Mouse (Mus musculus) adrenal gland, postnatal 14 days (tissue): ENCODE results near the gene Gm7137. TPM values are rescaled to one million over a fixed set of nuclear protein-coding genes. Genes with fewer than 3 reads are reported as not detected.
"Not testable (repeated sequence)": the region's sequence is repeated elsewhere in the genome, so short reads cannot be mapped to it uniquely, and the experiment has no call there.

Experiments
- DNase-seq: peaks from one replicate; pipeline ENCODE4 v3.0.0; 2021; ENCODE audit warnings: mixed read lengths
- total RNA-seq: library from RNA; stranded (reverse); gene quantifications from 2 replicates; pipeline ENCODE4 v1.2.3, GENCODE M21; 2021

Gene Gm7137
- total RNA-seq, 1 experiment from 2014 or later = not detected

DNA sequence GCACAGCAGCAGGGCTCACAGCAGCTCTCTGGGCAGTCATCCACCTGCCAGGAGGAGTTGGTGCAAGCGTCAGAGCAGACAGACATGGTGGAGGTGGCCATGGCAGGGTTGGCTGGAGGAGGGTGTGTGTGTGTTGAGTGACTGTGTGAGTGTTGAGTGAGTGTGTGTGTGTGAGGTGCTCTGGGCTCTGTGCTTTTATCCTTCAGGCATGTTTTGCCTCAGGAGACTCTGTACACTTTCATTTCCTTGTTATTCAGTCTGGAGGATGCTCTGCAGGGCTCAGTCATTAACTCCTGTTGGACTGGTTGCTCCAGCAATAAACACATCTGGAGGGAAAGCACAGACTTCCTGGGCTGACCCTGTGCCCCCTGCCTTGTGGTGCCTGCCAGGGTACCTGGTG is 36.7 kb downstream of the Gm7137 start, which contains the start of gene Gm9736:
TSS of gene Gm9736 (minus strand) at position 101 of the 400 bp plus-strand sequence.
- not testable (repeated sequence) for DNase-seq

GRCm38 (mm10) chr10:77750686-77751085 is 37.3 kb downstream of the Gm7137 start:
- DNase-seq = not testable (repeated sequence)

DNA sequence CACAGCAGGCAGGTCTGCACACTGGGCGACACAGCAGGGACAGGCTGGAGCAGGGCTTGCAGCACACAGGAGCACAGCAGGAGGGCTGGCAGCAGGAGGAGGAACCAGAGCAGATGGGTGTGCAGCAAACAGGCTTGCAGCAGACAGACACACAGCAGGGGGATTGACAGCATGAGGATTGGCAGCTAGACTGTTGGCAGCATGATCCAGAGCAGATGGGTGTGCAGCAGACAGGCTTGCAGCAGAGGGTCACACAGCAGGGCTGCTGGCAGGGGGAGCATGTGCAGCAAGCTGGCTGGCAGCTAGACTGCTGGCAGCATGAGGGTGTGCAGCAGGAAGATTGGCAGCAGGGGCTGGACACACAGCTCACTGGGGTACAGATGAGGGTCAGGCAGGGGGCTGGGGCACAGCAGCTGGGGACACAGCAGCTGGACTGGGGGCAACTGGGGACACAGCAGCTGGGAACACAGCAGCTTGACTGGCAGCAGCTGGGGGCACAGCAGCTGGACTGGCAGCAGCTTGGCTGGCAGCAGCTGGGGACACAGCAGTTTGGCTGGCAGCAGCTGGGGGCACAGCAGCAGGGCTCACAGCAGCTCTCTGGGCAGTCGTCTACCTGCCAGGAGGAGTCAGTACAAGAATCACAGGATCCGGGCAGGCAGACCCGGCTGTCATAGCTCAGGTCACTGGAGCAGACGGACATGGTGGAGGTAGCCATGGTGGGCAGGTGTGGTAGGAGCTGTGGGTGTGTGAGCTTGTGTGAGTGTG is 45.9 kb downstream of the Gm7137 start, which contains the start of gene Gm18596:
TSS of gene Gm18596 (minus strand) at position 715 of the 765 bp plus-strand sequence.
- DNase-seq = not testable (repeated sequence)

GRCm38 (mm10) chr10:77738929-77739328 is 49.1 kb downstream of the Gm7137 start:
- no peak for DNase-seq

Other genes starting within 250 kb of the Gm7137 start
- gene Pttg1ip, start 206.5 kb downstream of the Gm7137 start, total RNA-seq = 168 and 172 TPM in 2 replicates
- gene Sumo3, start 182.1 kb downstream of the Gm7137 start, total RNA-seq = 93.0 and 111 TPM in 2 replicates
- 23.6 and 31.5 TPM in 2 replicates for gene Gm49325, start 182.0 kb downstream of the Gm7137 start, total RNA-seq
- gene Ube2g2, start 165.9 kb downstream of the Gm7137 start, total RNA-seq = 49.8 and 50.2 TPM in 2 replicates
- 0.41 TPM in 1 of 2 replicates, not detected in the other for gene Tspear, start 101.6 kb downstream of the Gm7137 start, total RNA-seq
- not detected in 2 replicates for gene Gm19402, start 97.4 kb downstream of the Gm7137 start, total RNA-seq
- not detected in 2 replicates for gene Gm9508, start 91.0 kb downstream of the Gm7137 start, total RNA-seq
- not detected in 2 replicates for gene Gm10272, start 81.6 kb downstream of the Gm7137 start, total RNA-seq
- not detected in 2 replicates for gene Gm10024, start 76.7 kb downstream of the Gm7137 start, total RNA-seq
- not detected in 2 replicates for gene Gm10142, start 72.4 kb downstream of the Gm7137 start, total RNA-seq
- gene Krtap12-1, start 67.6 kb downstream of the Gm7137 start, total RNA-seq = not detected in 2 replicates
- gene Gm10100, start 61.7 kb downstream of the Gm7137 start, total RNA-seq = not detected in 2 replicates
- not detected in 2 replicates for gene Gm18596, start 45.6 kb downstream of the Gm7137 start, total RNA-seq
- gene Gm9736, start 36.8 kb downstream of the Gm7137 start, total RNA-seq = not detected in 2 replicates
- gene Gm3233, start 28.5 kb downstream of the Gm7137 start, total RNA-seq = not detected in 2 replicates
- not detected in 2 replicates for gene Gm3238, start 16.9 kb downstream of the Gm7137 start, total RNA-seq
- gene Gm7138, start 11.3 kb downstream of the Gm7137 start, total RNA-seq = not detected in 2 replicates
- not detected in 2 replicates for gene Gm3250, start 5.7 kb downstream of the Gm7137 start, total RNA-seq
- gene Gm9639, start 6.9 kb upstream of the Gm7137 start, total RNA-seq = not detected in 2 replicates
- not detected in 2 replicates for gene Gm19668, start 10.9 kb upstream of the Gm7137 start, total RNA-seq
- not detected in 2 replicates for gene Gm9507, start 23.6 kb upstream of the Gm7137 start, total RNA-seq
- gene Gm2696, start 26.5 kb upstream of the Gm7137 start, total RNA-seq = not detected in 2 replicates
- not detected in 2 replicates for gene Krtap10-4, start 38.9 kb upstream of the Gm7137 start, total RNA-seq
- not detected in 2 replicates for gene Krtap10-10, start 47.7 kb upstream of the Gm7137 start, total RNA-seq
- not detected in 2 replicates for gene Gm36176, start 58.6 kb upstream of the Gm7137 start, total RNA-seq
- not detected in 2 replicates for gene Gm10318, start 64.7 kb upstream of the Gm7137 start, total RNA-seq
- gene Gm3285, start 73.8 kb upstream of the Gm7137 start, total RNA-seq = not detected in 2 replicates
- gene Lrrc3, start 114.3 kb upstream of the Gm7137 start, total RNA-seq = 7.6 and 14.0 TPM in 2 replicates
- gene Trpm2, start 182.4 kb upstream of the Gm7137 start, total RNA-seq = 2.4 and 4.8 TPM in 2 replicates
- 15.4 and 17.5 TPM in 2 replicates for gene 1810043G02Rik, start 190.3 kb upstream of the Gm7137 start, total RNA-seq
- gene Pfkl, start 221.9 kb upstream of the Gm7137 start, total RNA-seq = 144 and 165 TPM in 2 replicates